Comparison of ENCODE assay signal across 17 mouse cellular contexts in the genomic region with DNA sequence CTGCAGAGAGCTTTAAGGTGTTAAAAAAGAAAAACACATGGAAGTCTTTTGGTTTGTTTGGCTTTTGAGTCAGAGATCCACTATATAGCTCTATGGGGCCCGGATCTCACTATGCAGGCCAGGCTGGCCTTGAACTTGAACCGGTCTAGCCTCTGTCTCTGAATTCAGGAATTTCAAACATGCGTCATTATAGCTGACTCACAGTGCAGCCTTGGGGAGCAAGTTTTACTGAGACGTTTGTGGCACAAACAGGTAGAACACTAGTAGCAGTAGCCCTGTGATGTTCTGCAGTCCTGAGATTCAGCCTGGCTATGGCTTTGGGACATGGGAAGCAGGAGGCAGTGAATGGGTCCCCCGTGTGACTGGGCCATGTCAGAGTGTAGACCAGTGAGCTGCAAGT.
"Had no signal": no experiment of that assay in that cellular context is flagged by ENCODE, and none has a peak within 500 bp of the region (broad histone marks: within the 10 kb centered on the region; RNA-seq: fewer than 3 reads in every experiment).

No protein-coding gene starts in this region.

- H3K4me2 ChIP-seq: kidney, embryonic 15.5 days; liver, embryonic 13.5 days; midbrain, embryonic 12.5 days; midbrain, embryonic 15.5 days; neural tube, embryonic 13.5 days; stomach, embryonic 15.5 days had no signal

- H3K36me3 ChIP-seq: kidney, embryonic 15.5 days; liver, embryonic 13.5 days; midbrain, embryonic 12.5 days; midbrain, embryonic 15.5 days; neural tube, embryonic 13.5 days; stomach, embryonic 15.5 days had no signal

- H3K4me1 ChIP-seq: kidney, embryonic 15.5 days; liver, embryonic 13.5 days; midbrain, embryonic 12.5 days; midbrain, embryonic 15.5 days; neural tube, embryonic 13.5 days; stomach, embryonic 15.5 days had no signal

- H3K27ac ChIP-seq: kidney, embryonic 15.5 days; liver, embryonic 13.5 days; midbrain, embryonic 12.5 days; midbrain, embryonic 15.5 days; neural tube, embryonic 13.5 days; stomach, embryonic 15.5 days had no signal

- DNase-seq: kidney, adult 8-10 months; kidney, postnatal 14 days; kidney, postnatal 4 days; liver, embryonic 13.5 days; lung, adult 2 months; lung, postnatal 14 days; lung, postnatal 4 days; right cerebral cortex, adult 18-20 months; right cerebral cortex, postnatal 25 days; spleen, adult 18-20 months; thymus, postnatal 25 days had no signal

- H3K4me3 ChIP-seq: kidney, embryonic 15.5 days; liver, embryonic 13.5 days; midbrain, embryonic 12.5 days; midbrain, embryonic 15.5 days; myocyte; neural tube, embryonic 13.5 days; stomach, embryonic 15.5 days had no signal

- H3K9me3 ChIP-seq: kidney, embryonic 15.5 days; liver, embryonic 13.5 days; midbrain, embryonic 15.5 days; neural tube, embryonic 13.5 days; stomach, embryonic 15.5 days had no signal

- H3K9ac ChIP-seq: kidney, embryonic 15.5 days; liver, embryonic 13.5 days; midbrain, embryonic 12.5 days; midbrain, embryonic 15.5 days; neural tube, embryonic 13.5 days; stomach, embryonic 15.5 days had no signal

- ATAC-seq: midbrain, embryonic 15.5 days had no signal

- H3K27me3 ChIP-seq: kidney, embryonic 15.5 days; liver, embryonic 13.5 days; midbrain, embryonic 12.5 days; midbrain, embryonic 15.5 days; neural tube, embryonic 13.5 days; stomach, embryonic 15.5 days had no signal
